Mouse (Mus musculus) hindbrain, embryonic 11.5 days (tissue): ENCODE data around the gene Colq. TPM values are rescaled to one million over a fixed set of nuclear protein-coding genes. Genes with fewer than 3 reads are reported as not detected.

Experiments used
- ATAC-seq: fragments of 200-750 bp; cut with Nextera tagmentation; 2 replicates; pipeline ENCODE4 v1.8.0; 2017; ENCODE audit warnings: mild to moderate bottlenecking, moderate TSS enrichment, moderate library complexity; ENCODE audit not compliant: low FRiP score
- DNase-seq: peaks from one replicate; pipeline ENCODE4 v3.0.0-alpha.2; 2015; ENCODE audit warnings: low spot score
- H3K27ac ChIP-seq: fragments of 300-500 bp; sonication (generic); 2 replicates; pipeline ENCODE4 v1.5.1; 2014; ENCODE audit warnings: mild to moderate bottlenecking, low read depth, low read length
- H3K27me3 ChIP-seq: fragments of 300-500 bp; sonication (generic); 2 replicates; pipeline ENCODE4 v1.6.1; 2014; ENCODE audit warnings: mild to moderate bottlenecking, low read length, moderate library complexity, mixed read lengths; ENCODE audit not compliant: control insufficient read depth, insufficient read depth
- H3K36me3 ChIP-seq: fragments of 300-500 bp; sonication (generic); 2 replicates; pipeline ENCODE4 v1.6.1; 2014; ENCODE audit warnings: mild to moderate bottlenecking, low read length, moderate library complexity, mixed read lengths; ENCODE audit not compliant: control insufficient read depth, insufficient read depth
- H3K4me1 ChIP-seq: fragments of 300-500 bp; sonication (generic); replicated peaks from 2 replicates; pipeline ENCODE4 v1.6.1; 2014; ENCODE audit warnings: low read length, mixed read lengths; ENCODE audit not compliant: control insufficient read depth, insufficient read depth
- H3K4me2 ChIP-seq: fragments of 300-500 bp; sonication (generic); replicated peaks from 2 replicates; pipeline ENCODE4 v1.6.1; 2014; ENCODE audit warnings: mild to moderate bottlenecking, low read depth, low read length
- H3K4me3 ChIP-seq: fragments of 300-500 bp; sonication (generic); 2 replicates; pipeline ENCODE4 v1.5.1; 2014; ENCODE audit warnings: low read depth, low read length
- H3K9ac ChIP-seq: fragments of 300-500 bp; sonication (generic); 2 replicates; pipeline ENCODE4 v1.6.1; 2014; ENCODE audit warnings: low read depth, low read length
- H3K9me3 ChIP-seq: fragments of 300-500 bp; sonication (generic); 2 replicates; pipeline ENCODE4 v1.6.1; 2016; ENCODE audit warnings: low read length; ENCODE audit not compliant: control insufficient read depth
- WGBS: fragments of 180-500 bp; shearing (Covaris S2); extraction: QIAGEN DNeasy Blood & Tissue Kit; methylation state at CpG from one replicate; pipeline ENCODE4 v1.1.7; 2014; 5-methylcytosine and 5-hydroxymethylcytosine counted together
- polyA plus RNA-seq: library from polyadenylated mRNA; unstranded; fragments of >200 nt; fragmentation: Nextera tagmentation; extraction: Ambion mirVana; gene quantifications from 2 replicates; pipeline ENCODE4 v1.2.1, GENCODE M21; 2014

Colq gene
- polyA plus RNA-seq, 1 experiment from 2014 or later = not detected

- Histone ChIP-seq H3K4me1 (peaks cover 9% of the 10 kb centered on the region; the same call in 1 of the 2 replicates), H3K27ac (peak within 1 kb of the TSS; percentile 71; the same call in 1 of the 2 replicates), H3K4me2 (peak within 1 kb of the TSS; percentile 54), H3K9me3 (no peaks in the 10 kb centered on the region), H3K36me3 (no peaks in the 10 kb centered on the region; the same call in 1 of the 2 replicates), H3K9ac (peak within 1 kb of the TSS; percentile 85), H3K27me3 (no peaks in the 10 kb centered on the region), H3K4me3 (peak within 1 kb of the TSS; percentile 90)
- peak; percentile 91 for DNase-seq
- ATAC-seq = peak; percentile 91
- under 1% methylated on average over 49 of the region's 49 CpGs for WGBS
These were observed 96.1 kb downstream of the Colq start, which contains the start of gene Mettl6 for GRCm38 (mm10) chr14:31494975-31495455. TSS of gene Mettl6 (minus strand) at chr14:31495040.

- peak; percentile 4 for DNase-seq
- Histone ChIP-seq H3K9me3 (no peaks in the 10 kb centered on the region), H3K27me3 (no peaks in the 10 kb centered on the region), H3K27ac (peak within 1 kb of the TSS; percentile 71; the same call in 1 of the 2 replicates), H3K4me2 (peak within 1 kb of the TSS; percentile 54), H3K36me3 (no peaks in the 10 kb centered on the region; the same call in 1 of the 2 replicates), H3K4me1 (peaks cover 9% of the 10 kb centered on the region; the same call in 1 of the 2 replicates), H3K9ac (peak within 1 kb of the TSS; percentile 85), H3K4me3 (peak within 1 kb of the TSS; percentile 90)
- 1% methylated on average over 37 of the region's 37 CpGs for WGBS
- no peak; the same call in 1 of the 2 replicates for ATAC-seq
These were observed 96.7 kb downstream of the Colq start, which contains the start of gene Eaf1 for GRCm38 (mm10) chr14:31494349-31494974. TSS of gene Eaf1 (plus strand) at chr14:31494399.

- Histone ChIP-seq H3K27ac (no peak overlapping the region), H3K9ac (peak overlapping the region; percentile 85), H3K4me1 (peaks cover 9% of the 10 kb centered on the region; the same call in 1 of the 2 replicates), H3K9me3 (no peaks in the 10 kb centered on the region), H3K36me3 (no peaks in the 10 kb centered on the region; the same call in 1 of the 2 replicates), H3K4me3 (peak overlapping the region; percentile 90), H3K4me2 (peak overlapping the region; percentile 54), H3K27me3 (no peaks in the 10 kb centered on the region)
- WGBS = 54% methylated on average over 9 of the region's 9 CpGs
- ATAC-seq = no peak
- no peak for DNase-seq
These were observed 97.2 kb downstream of the Colq start for GRCm38 (mm10) chr14:31493901-31494300.

- 95% methylated on average over 6 of the region's 6 CpGs for WGBS
- ATAC-seq (no peak), DNase-seq (no peak)
- Histone ChIP-seq H3K9me3 (no peaks in the 10 kb centered on the region), H3K27me3 (no peaks in the 10 kb centered on the region), H3K27ac (no peak overlapping the region), H3K36me3 (peaks cover 6% of the 10 kb centered on the region; the same call in 1 of the 2 replicates), H3K4me3 (no peak overlapping the region), H3K9ac (no peak overlapping the region), H3K4me1 (no peaks in the 10 kb centered on the region), H3K4me2 (no peak overlapping the region)
These were observed 103.1 kb downstream of the Colq start for GRCm38 (mm10) chr14:31488055-31488454.

GRCm38 (mm10) chr14:31486465-31486864 is 104.7 kb downstream of the Colq start:
- no peaks in the 10 kb centered on the region for H3K9me3 ChIP-seq
- 83% methylated on average over 4 of the region's 4 CpGs for WGBS
- 0 out of 2 replicates have a peak, but pooled peaks cover 6% of the 10 kb centered on the region for H3K36me3 ChIP-seq
- no peak for DNase-seq
- no peaks in the 10 kb centered on the region for H3K4me1 ChIP-seq
- ATAC-seq = no peak
- H3K27me3 ChIP-seq = no peaks in the 10 kb centered on the region
- no peak overlapping the region for H3K27ac ChIP-seq
- no peak overlapping the region for H3K4me3 ChIP-seq
- H3K4me2 ChIP-seq = no peak overlapping the region
- H3K9ac ChIP-seq = no peak overlapping the region

- ATAC-seq = no peak
- Histone ChIP-seq H3K4me3 (no peak overlapping the region), H3K4me1 (no peaks in the 10 kb centered on the region), H3K9ac (no peak overlapping the region), H3K27me3 (no peaks in the 10 kb centered on the region), H3K36me3 (0 out of 2 replicates have a peak, but pooled peaks cover 3% of the 10 kb centered on the region), H3K4me2 (no peak overlapping the region), H3K9me3 (no peaks in the 10 kb centered on the region), H3K27ac (no peak overlapping the region)
- DNase-seq = no peak
- WGBS = 93% methylated on average over 5 of the region's 5 CpGs
These were observed 108.7 kb downstream of the Colq start for GRCm38 (mm10) chr14:31482417-31482816.

- WGBS = 77% methylated on average over 2 of the region's 2 CpGs
- DNase-seq (no peak), ATAC-seq (no peak)
- Histone ChIP-seq H3K4me3 (no peak overlapping the region), H3K9me3 (no peaks in the 10 kb centered on the region), H3K4me1 (no peaks in the 10 kb centered on the region), H3K36me3 (no peaks in the 10 kb centered on the region), H3K27ac (no peak overlapping the region), H3K4me2 (no peak overlapping the region), H3K9ac (no peak overlapping the region), H3K27me3 (no peaks in the 10 kb centered on the region)
These were observed 117.8 kb downstream of the Colq start for GRCm38 (mm10) chr14:31473297-31473696.
